Mouse (Mus musculus): Measurements from ENCODE around the gene Spsb1. TPM values are rescaled to one million over a fixed set of nuclear protein-coding genes. Genes with fewer than 3 reads are reported as not detected.

The Spsb1 gene
- polyA plus RNA-seq, 1 experiment, result 3.0 TPM

DNA sequence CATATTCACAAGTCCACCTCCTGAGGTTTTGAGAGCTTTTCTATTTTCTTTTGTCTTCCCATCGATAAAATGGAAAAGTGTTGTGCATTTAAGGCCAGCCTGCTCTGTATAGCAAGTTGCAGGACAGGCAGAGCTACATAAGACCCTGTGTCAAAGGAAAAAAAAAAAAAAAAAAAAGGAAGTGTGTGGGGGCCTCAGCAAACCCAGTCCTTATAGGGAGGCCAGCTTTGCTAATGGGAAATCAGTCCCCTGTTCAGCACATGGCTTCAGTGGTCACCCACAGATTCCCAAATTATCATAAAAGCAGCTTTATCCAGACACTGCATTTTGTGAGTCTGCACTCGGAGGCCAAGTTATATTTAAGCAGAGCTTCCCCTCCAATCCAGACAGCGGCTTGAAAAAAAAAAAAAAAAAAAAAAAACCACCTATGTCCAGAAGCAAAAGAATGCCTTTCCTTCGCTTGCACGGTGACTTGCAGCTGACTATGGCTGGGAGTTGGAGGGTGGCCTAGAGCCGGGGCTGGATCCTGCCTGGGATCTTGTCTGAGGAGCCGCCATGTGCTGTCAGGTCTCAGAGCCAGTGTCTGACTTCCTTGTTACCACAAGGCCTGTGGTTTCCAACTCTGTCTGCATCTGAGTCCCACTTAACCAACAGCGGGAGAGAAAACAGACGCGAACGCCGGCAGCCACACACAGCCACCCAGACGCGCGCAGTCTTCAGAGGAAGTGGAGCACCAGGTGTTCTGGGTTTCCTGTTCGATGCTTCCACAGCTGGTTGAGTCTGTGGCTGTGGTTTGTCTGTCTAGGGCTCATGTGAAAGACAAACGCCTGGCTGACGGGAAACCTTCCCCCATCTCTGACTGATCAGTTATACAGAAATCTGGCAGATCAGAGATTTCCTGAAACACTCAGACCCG, 98.7 kb downstream of the Spsb1 start:
- H3K27me3 ChIP-seq (ENCODE audit: control insufficient read depth, insufficient read depth, insufficient read length), result no peaks in the 10 kb centered on the region
- H3K79me2 ChIP-seq (ENCODE audit: control insufficient read depth, insufficient read depth), result no peaks in the 10 kb centered on the region
- TF ChIP-seq USF1 (IDR thresholded peaks at IDR 0.05; ENCODE audit: low read depth) (no peak), MYOD1 (IDR thresholded peaks at IDR 0.05; ENCODE audit: control insufficient read depth, insufficient read length, low read depth) (peak; percentile 59)
- no peak overlapping the region for H3ac ChIP-seq (ENCODE audit: control insufficient read depth, insufficient read length, low read depth)
- H3K79me3 ChIP-seq (ENCODE audit: low read depth), result no peaks in the 10 kb centered on the region
- no peak overlapping the region for H3K4me3 ChIP-seq (ENCODE audit: insufficient read depth, poor library complexity, severe bottlenecking)
- no peaks in the 10 kb centered on the region for H3K36me3 ChIP-seq (ENCODE audit: control insufficient read depth, insufficient read depth)

- Histone ChIP-seq H3K36me3 (ENCODE audit: control insufficient read depth, insufficient read depth) (no peaks in the 10 kb centered on the region), H3K79me3 (ENCODE audit: low read depth) (no peaks in the 10 kb centered on the region), H3K4me3 (ENCODE audit: insufficient read depth, poor library complexity, severe bottlenecking) (no peak overlapping the region), H3K79me2 (ENCODE audit: control insufficient read depth, insufficient read depth) (no peaks in the 10 kb centered on the region), H3ac (ENCODE audit: control insufficient read depth, insufficient read length, low read depth) (no peak overlapping the region), H3K27me3 (ENCODE audit: control insufficient read depth, insufficient read depth, insufficient read length) (no peaks in the 10 kb centered on the region)
- TF ChIP-seq CTCF (IDR thresholded peaks at IDR 0.05; ENCODE audit: control insufficient read depth, insufficient read depth, insufficient read length), result no peak
- peak; percentile 29 for TF ChIP-seq MYOD1 (IDR thresholded peaks at IDR 0.05; ENCODE audit: control insufficient read depth, insufficient read length, low read depth)
- TF ChIP-seq CEBPB (IDR thresholded peaks at IDR 0.05; ENCODE audit: low read depth), result no peak
- no peak for TF ChIP-seq FOSL1 (IDR thresholded peaks at IDR 0.05; ENCODE audit: insufficient read depth, low read length, poor library complexity, severe bottlenecking)
Measured at GRCm38 (mm10) chr4:149855180-149855891, 99.5 kb downstream of the Spsb1 start.

- H3K27me3 ChIP-seq (ENCODE audit: control insufficient read depth, insufficient read depth, insufficient read length), result no peaks in the 10 kb centered on the region
- TF ChIP-seq MYOG (IDR thresholded peaks at IDR 0.05; ENCODE audit: control insufficient read depth, extremely low read depth, insufficient read length), result no peak
- no peak for TF ChIP-seq MAX (IDR thresholded peaks at IDR 0.05)
- TF ChIP-seq FOSL1 (IDR thresholded peaks at IDR 0.05; ENCODE audit: insufficient read depth, low read length, poor library complexity, severe bottlenecking), result no peak
- no peak for TF ChIP-seq CEBPB (IDR thresholded peaks at IDR 0.05; ENCODE audit: low read depth)
- TF ChIP-seq MYOD1 (IDR thresholded peaks at IDR 0.05; ENCODE audit: control insufficient read depth, insufficient read length, low read depth), result no peak
- no peak for TF ChIP-seq CTCF (IDR thresholded peaks at IDR 0.05; ENCODE audit: control insufficient read depth, insufficient read depth, insufficient read length)
- no peak for TF ChIP-seq USF1 (IDR thresholded peaks at IDR 0.05; ENCODE audit: low read depth)
- no peaks in the 10 kb centered on the region for H3K36me3 ChIP-seq (ENCODE audit: control insufficient read depth, insufficient read depth)
- no peak overlapping the region for H3K4me3 ChIP-seq (ENCODE audit: insufficient read depth, poor library complexity, severe bottlenecking)
- no peaks in the 10 kb centered on the region for H3K79me2 ChIP-seq (ENCODE audit: control insufficient read depth, insufficient read depth)
- no peak overlapping the region for H3ac ChIP-seq (ENCODE audit: control insufficient read depth, insufficient read length, low read depth)
- no peaks in the 10 kb centered on the region for H3K79me3 ChIP-seq (ENCODE audit: low read depth)
Measured at GRCm38 (mm10) chr4:149854770-149855169, 100.1 kb downstream of the Spsb1 start.

DNA sequence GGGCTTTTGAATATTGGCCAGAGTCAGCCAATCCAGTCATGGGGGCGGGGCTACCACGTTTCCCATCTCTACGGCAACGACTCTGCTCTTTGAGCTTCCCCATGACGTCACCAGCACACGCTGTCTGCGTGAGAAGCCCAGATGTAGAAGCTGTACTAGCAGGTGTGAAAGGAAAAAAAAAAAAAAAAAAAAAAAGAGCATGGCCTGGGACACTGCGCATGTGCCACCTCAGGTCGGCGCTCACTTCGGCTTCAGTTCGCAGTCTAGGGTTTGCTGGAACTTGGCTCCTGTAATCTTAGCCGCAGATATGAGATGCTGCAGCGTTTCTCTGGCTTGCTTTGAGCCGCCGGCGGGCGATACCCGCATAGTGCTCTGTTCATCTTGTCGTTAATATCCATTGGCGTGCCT, 100.5 kb downstream of the Spsb1 start:
- TF ChIP-seq MAX (IDR thresholded peaks at IDR 0.05) (no peak), MYOD1 (IDR thresholded peaks at IDR 0.05; ENCODE audit: control insufficient read depth, insufficient read length, low read depth) (no peak), FOSL1 (IDR thresholded peaks at IDR 0.05; ENCODE audit: insufficient read depth, low read length, poor library complexity, severe bottlenecking) (no peak), USF1 (IDR thresholded peaks at IDR 0.05; ENCODE audit: low read depth) (no peak)
- Histone ChIP-seq H3K36me3 (ENCODE audit: control insufficient read depth, insufficient read depth) (no peaks in the 10 kb centered on the region), H3K79me3 (ENCODE audit: low read depth) (no peaks in the 10 kb centered on the region), H3K27me3 (ENCODE audit: control insufficient read depth, insufficient read depth, insufficient read length) (no peaks in the 10 kb centered on the region), H3K4me3 (ENCODE audit: insufficient read depth, poor library complexity, severe bottlenecking) (no peak overlapping the region), H3ac (ENCODE audit: control insufficient read depth, insufficient read length, low read depth) (no peak overlapping the region), H3K79me2 (ENCODE audit: control insufficient read depth, insufficient read depth) (no peaks in the 10 kb centered on the region)

DNA sequence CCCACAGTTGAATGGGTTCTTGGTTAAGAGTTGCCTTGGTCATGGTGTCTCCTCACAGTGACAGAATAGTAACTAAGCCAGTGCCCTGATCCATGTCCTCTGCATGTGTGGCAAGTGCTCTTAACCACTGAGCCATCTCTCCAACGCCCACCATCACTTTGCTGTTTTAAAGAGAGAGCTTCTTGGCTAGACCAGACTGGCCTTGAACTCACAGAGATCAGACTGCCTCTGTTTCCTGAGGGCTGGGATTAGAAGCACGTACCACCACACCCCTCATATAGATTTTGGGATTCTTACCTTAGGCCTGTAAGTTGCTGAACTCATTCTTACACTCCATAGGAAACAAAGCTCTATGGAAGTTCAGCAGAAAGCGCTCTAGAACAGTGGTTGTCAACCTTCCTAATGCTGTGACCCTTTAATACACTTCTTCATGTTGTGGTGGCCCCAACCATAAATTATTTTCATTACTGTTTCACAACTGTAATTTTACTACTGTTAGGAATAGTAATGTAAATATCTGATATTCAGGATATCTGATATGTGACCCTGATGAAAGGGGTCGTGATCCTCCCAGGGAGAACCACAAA, 101.1 kb downstream of the Spsb1 start:
- no peaks in the 10 kb centered on the region for H3K79me2 ChIP-seq (ENCODE audit: control insufficient read depth, insufficient read depth)
- no peaks in the 10 kb centered on the region for H3K27me3 ChIP-seq (ENCODE audit: control insufficient read depth, insufficient read depth, insufficient read length)
- H3ac ChIP-seq (ENCODE audit: control insufficient read depth, insufficient read length, low read depth), result no peak overlapping the region
- H3K4me3 ChIP-seq (ENCODE audit: insufficient read depth, poor library complexity, severe bottlenecking), result no peak overlapping the region
- H3K79me3 ChIP-seq (ENCODE audit: low read depth), result no peaks in the 10 kb centered on the region
- no peak for TF ChIP-seq CTCF (IDR thresholded peaks at IDR 0.05; ENCODE audit: control insufficient read depth, insufficient read depth, insufficient read length)
- no peak for TF ChIP-seq MYOD1 (IDR thresholded peaks at IDR 0.05; ENCODE audit: control insufficient read depth, insufficient read length, low read depth)
- TF ChIP-seq CEBPB (IDR thresholded peaks at IDR 0.05; ENCODE audit: low read depth), result no peak
- TF ChIP-seq FOSL1 (IDR thresholded peaks at IDR 0.05; ENCODE audit: insufficient read depth, low read length, poor library complexity, severe bottlenecking), result no peak
- no peak for TF ChIP-seq MAX (IDR thresholded peaks at IDR 0.05)
- TF ChIP-seq MYOG (IDR thresholded peaks at IDR 0.05; ENCODE audit: control insufficient read depth, extremely low read depth, insufficient read length), result no peak
- no peak for TF ChIP-seq USF1 (IDR thresholded peaks at IDR 0.05; ENCODE audit: low read depth)
- H3K36me3 ChIP-seq (ENCODE audit: control insufficient read depth, insufficient read depth), result no peaks in the 10 kb centered on the region
